Mouse (Mus musculus) lung, postnatal 0 days (tissue): ENCODE results near the gene Dpysl4.

Experiments used
- CTCF ChIP-seq: IDR thresholded peaks from 2 replicates; pipeline ENCODE4 v1.5.1; 2016; ENCODE audit warnings: antibody characterized with exemption, mild to moderate bottlenecking
- EP300 ChIP-seq: IDR thresholded peaks from 2 replicates; pipeline ENCODE4 v1.6.1; 2016; ENCODE audit warnings: antibody characterized with exemption, mild to moderate bottlenecking, control low read depth

DNA sequence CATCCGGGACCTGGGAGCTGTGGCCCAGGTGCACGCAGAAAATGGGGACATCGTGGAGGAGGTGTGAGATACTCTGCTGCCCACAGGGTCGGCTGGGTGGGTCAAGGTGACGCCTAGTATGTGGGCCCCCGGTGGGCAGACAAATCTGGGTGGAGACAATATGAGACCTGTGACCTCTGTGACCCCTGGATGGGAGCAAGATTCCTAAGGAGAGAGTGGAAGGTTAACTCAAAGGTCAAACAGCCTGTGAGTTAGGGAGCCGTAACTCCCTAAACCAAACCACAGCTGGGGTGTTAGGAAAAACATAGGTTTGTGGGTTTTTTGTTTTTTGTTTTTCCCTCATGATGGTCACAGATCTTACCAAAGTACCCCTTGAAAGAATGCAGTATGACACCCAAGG, 8.0 kb downstream of the Dpysl4 start:
- TF ChIP-seq CTCF (no peak), EP300 (no peak)
